Mouse (Mus musculus): ENCODE measurements at regions not wholly inside any gene's neighbourhood (a gene's known extent, or its start where the extent isn't known, plus 50 kb on each side); places are given as distances from the start of the nearest gene placed in this dataset.

- no peak for DNase-seq (ENCODE audit: low spot score in 2 of 2)
Observed at GRCm38 (mm10) chr12:64273730-64274129, 200.8 kb downstream of the Fscb start.

- no peak for DNase-seq (ENCODE audit: low spot score in 2 of 2)
Observed at GRCm38 (mm10) chr12:64266130-64266529, 208.4 kb downstream of the Fscb start.

GRCm38 (mm10) chr12:64255016-64255415, 219.5 kb downstream of the Fscb start:
- no peak for DNase-seq (ENCODE audit: low spot score in 2 of 2)

- no peak for DNase-seq (ENCODE audit: low spot score in 2 of 2)
Observed at GRCm38 (mm10) chr12:64249974-64250373, 224.5 kb downstream of the Fscb start.

GRCm38 (mm10) chr12:64229510-64230078, 244.9 kb downstream of the Fscb start:
- DNase-seq (ENCODE audit: low spot score in 2 of 2) = peak; percentile 5

GRCm38 (mm10) chr12:64216409-64216808, 258.1 kb downstream of the Fscb start:
- no peak for DNase-seq (ENCODE audit: low spot score in 2 of 2)

GRCm38 (mm10) chr12:64198385-64198784, 276.1 kb downstream of the Fscb start:
- no peak for DNase-seq (ENCODE audit: low spot score in 2 of 2)
